Mouse (Mus musculus) left cerebral cortex, postnatal 14 days (tissue): Measurements from ENCODE around the gene Pard6a. TPM values are rescaled to one million over a fixed set of nuclear protein-coding genes. Genes with fewer than 3 reads are reported as not detected.
A peak's percentile ranks its signal among the peaks of the same experiment; 100 is the strongest.

Experiments used
- DNase-seq, 2 experiments: peaks; one replicate each; pipeline ENCODE4 v3.0.0; 2021 to 2022; ENCODE audit warnings: low spot score in 2 of 2, mixed read lengths in 1 of 2
- intact Hi-C: fragments of 180-260 bp; cut with DNase I; formaldehyde crosslinking; loops from one replicate; pipeline ENCODE4 v1.15.1; 2025
- total RNA-seq, 2 experiments: library from RNA; stranded (reverse); gene quantifications; 2 replicates each; pipeline ENCODE4 v1.2.3; 2021

The Pard6a gene
- total RNA-seq, 2 experiments from 2014 or later, result 45.6 to 49.5 TPM

GRCm38 (mm10) chr8:105725726-105726125 is 24.8 kb downstream of the Pard6a start:
- intact Hi-C loops, result no loop called here
- no peak for DNase-seq

GRCm38 (mm10) chr8:105727397-105728124 is 26.6 kb downstream of the Pard6a start:
- no peak for DNase-seq
- intact Hi-C loops, result no loop called here

- no peak for DNase-seq
- intact Hi-C loops, result no loop called here
These were observed 31.2 kb downstream of the Pard6a start for GRCm38 (mm10) chr8:105732186-105732585.

GRCm38 (mm10) chr8:105739216-105739615 is 38.3 kb downstream of the Pard6a start:
- no peak for DNase-seq
- intact Hi-C loops, result no loop called here

- no peak for DNase-seq
- intact Hi-C loops, result no loop called here
These were observed 42.4 kb downstream of the Pard6a start for GRCm38 (mm10) chr8:105743301-105743700.

GRCm38 (mm10) chr8:105750606-105751005 is 49.7 kb downstream of the Pard6a start:
- intact Hi-C loops, result no loop called here
- DNase-seq, result peak; percentile 54 to 55

Other genes with a start within 250 kb of the Pard6a start
- 10 to 100 TPM; 41.2 to 49.7 TPM for gene Tppp3, start 229.6 kb upstream of the Pard6a start, total RNA-seq
- gene Zdhhc1, start 204.2 kb upstream of the Pard6a start, total RNA-seq, result 10 to 100 TPM; 26.8 to 27.5 TPM
- not detected for gene Hsd11b2, start 182.4 kb upstream of the Pard6a start, total RNA-seq
- gene Atp6v0d1, start 135.1 kb upstream of the Pard6a start, total RNA-seq, result 100 to 1,000 TPM; 347 to 370 TPM
- 10 to 100 TPM; 81.0 to 81.3 TPM for gene Ripor1, start 95.9 kb upstream of the Pard6a start, total RNA-seq
- gene Ctcf, start 64.6 kb upstream of the Pard6a start, total RNA-seq, result 10 to 100 TPM; 57.5 to 58.9 TPM
- gene Agrp, start 63.8 kb upstream of the Pard6a start, total RNA-seq, result under 1 TPM in 1 of 2 experiments, not detected in 1; 0.51 TPM
- 10 to 100 TPM; 55.4 to 56.2 TPM for gene Carmil2, start 14.9 kb upstream of the Pard6a start, total RNA-seq
- 10 to 100 TPM; 46.1 to 47.9 TPM for gene Acd, start within 50 bp of the Pard6a start, total RNA-seq
- under 1 TPM in 1 of 2 experiments, not detected in 1; 0.78 TPM for gene 4933405L10Rik, start 6.5 kb downstream of the Pard6a start, total RNA-seq
- 10 to 100 TPM in 1 of 2 experiments, 1 to 10 TPM in 1; 10.0 to 12.3 TPM for gene Enkd1, start 7.1 kb downstream of the Pard6a start, total RNA-seq
- gene Gfod2, start 57.5 kb downstream of the Pard6a start, total RNA-seq, result 10 to 100 TPM; 20.6 to 20.9 TPM
- 10 to 100 TPM; 24.6 to 26.4 TPM for gene Ranbp10, start 126.2 kb downstream of the Pard6a start, total RNA-seq
- gene Tsnaxip1, start 126.6 kb downstream of the Pard6a start, total RNA-seq, result under 1 TPM in 1 of 2 experiments, not detected in 1; 0.18 TPM
- gene Cenpt, start 152.1 kb downstream of the Pard6a start, total RNA-seq, result 10 to 100 TPM; 17.6 to 17.7 TPM
- 10 to 100 TPM; 34.7 to 38.5 TPM for gene Thap11, start 154.0 kb downstream of the Pard6a start, total RNA-seq
- gene Nutf2, start 159.4 kb downstream of the Pard6a start, total RNA-seq, result 10 to 100 TPM; 33.4 to 35.9 TPM
- gene Edc4, start 179.7 kb downstream of the Pard6a start, total RNA-seq, result 10 to 100 TPM; 59.8 to 62.1 TPM
- gene Nrn1l, start 192.4 kb downstream of the Pard6a start, total RNA-seq, result 1 to 10 TPM; 1.8 to 2.2 TPM
- gene Pskh1, start 199.3 kb downstream of the Pard6a start, total RNA-seq, result 1 to 10 TPM; 7.4 to 7.5 TPM
- gene Ctrl, start 232.7 kb downstream of the Pard6a start, total RNA-seq, result 1 to 10 TPM; 1.0 to 1.1 TPM
- 10 to 100 TPM; 80.7 TPM for gene Psmb10, start 237.3 kb downstream of the Pard6a start, total RNA-seq
- gene Lcat, start 242.2 kb downstream of the Pard6a start, total RNA-seq, result 10 to 100 TPM; 20.0 to 21.9 TPM